Mouse (Mus musculus) colon, adult 2 months (tissue): ENCODE measurements around the gene Gm14435. TPM values are rescaled to one million over a fixed set of nuclear protein-coding genes. Genes with fewer than 3 reads are reported as not detected.

Experiments
- polyA plus RNA-seq: library from polyadenylated mRNA; depleted of rRNA; stranded (reverse); fragments of >200 nt; gene quantifications from 2 replicates; pipeline ENCODE4 v1.2.3, GENCODE M21; 2012; rRNA removed

Gene Gm14435
- 0.29 and 0.63 TPM in 2 replicates for polyA plus RNA-seq

DNA sequence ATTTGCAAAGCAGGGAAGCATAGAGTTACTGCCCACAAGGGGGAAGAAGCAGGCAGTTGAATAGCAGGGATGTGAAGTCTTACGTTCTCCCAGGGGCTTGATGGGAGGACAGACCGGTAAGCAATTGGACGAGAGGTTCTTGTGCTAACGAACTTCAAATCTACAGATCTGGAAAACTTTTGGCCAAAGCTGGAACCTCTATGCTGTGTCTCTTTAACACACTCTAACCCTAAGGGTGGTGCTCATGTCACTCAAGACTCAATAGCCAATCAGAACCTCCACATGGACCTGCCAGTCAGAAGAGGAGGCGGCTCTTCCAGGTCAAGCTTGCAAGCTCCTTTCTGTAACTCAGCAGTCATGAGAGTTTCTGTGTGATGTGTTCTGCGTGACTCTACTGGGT, at the start of gene Gm14435:
TSS of gene Gm14435 (plus strand) at position 301 of the 400 bp plus-strand sequence.

Other genes with a start within 250 kb of the Gm14435 start
- gene 2210418O10Rik, start 197.0 kb upstream of the Gm14435 start, polyA plus RNA-seq, result 0.08 and 0.16 TPM in 2 replicates
- gene Gm11009, start 104.1 kb upstream of the Gm14435 start, polyA plus RNA-seq, result not detected in 2 replicates
- gene Gm14434, start 63.2 kb downstream of the Gm14435 start, polyA plus RNA-seq, result 0.50 TPM in 1 of 2 replicates, not detected in the other
- not detected in 2 replicates for gene Zfp967, start 97.5 kb downstream of the Gm14435 start, polyA plus RNA-seq
- 2.0 TPM in 1 of 2 replicates, not detected in the other for gene Gm14308, start 212.8 kb downstream of the Gm14435 start, polyA plus RNA-seq
- gene Zfp973, start 246.9 kb downstream of the Gm14435 start, polyA plus RNA-seq, result 0.30 and 0.67 TPM in 2 replicates